Mouse (Mus musculus): Measurements from ENCODE around the gene Tex38.
A peak's percentile ranks its signal among the peaks of the same experiment; 100 is the strongest.

Tex38 gene

DNA sequence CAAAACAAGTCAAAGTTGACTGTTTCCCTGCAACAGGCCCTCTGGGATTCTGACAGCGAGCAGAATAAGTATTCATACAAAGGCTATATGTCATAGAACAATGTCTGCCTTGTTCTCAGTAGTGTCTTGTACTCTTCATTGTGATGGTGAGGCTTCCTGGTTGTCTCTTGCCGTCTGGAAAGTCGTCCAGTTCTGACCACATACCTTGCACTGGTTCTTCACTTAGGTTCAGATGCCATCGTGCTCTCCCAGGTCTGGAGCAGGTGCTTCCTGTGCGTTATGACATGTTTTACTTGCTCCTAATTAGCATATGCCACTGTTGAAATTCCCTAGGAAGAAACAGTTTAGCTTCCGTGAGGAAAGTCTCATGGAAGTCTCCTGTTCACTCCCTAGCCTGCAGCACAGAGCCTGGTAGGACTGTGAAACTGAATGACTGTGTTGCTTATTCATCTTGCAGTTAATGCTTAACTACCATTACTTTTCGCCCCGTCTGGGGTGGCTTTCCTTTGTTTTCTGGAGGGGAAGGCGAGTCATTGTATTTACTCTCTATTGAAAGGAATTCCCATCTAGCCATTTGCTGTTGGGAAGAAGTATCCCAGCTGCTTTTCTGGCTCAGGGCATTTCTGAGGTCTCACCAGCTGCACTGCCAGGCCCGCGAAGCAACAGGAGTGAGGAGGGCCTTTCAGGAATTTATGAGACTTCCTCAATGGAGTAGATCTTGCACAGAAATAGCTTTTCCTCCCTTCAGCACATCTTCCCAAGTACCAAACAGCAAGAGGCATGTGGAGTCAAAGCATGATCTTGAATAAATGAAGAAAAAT is 13.0 kb downstream of the Tex38 start:
- no peak for DNase-seq

DNA sequence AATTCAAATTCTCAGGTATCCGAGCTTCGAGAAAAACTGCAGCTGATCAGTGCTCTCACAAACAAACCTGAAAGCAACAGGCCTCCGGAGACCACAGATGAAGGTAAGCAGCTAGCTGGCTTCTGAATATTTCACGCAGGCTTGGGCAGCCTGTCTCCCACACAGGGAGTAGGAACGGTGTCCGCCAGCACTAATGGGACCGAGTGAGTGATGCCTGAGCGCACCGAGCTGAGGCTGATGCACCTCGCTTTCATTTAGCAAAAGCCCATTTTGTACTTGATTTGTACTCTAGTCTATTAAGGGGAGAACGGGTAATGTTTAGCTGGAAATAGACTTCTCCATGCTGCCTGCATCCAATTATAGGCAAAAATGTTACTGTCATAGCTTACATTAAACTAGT is 16.2 kb downstream of the Tex38 start:
- DNase-seq = no peak

- peak; percentile 39 to 53 for DNase-seq
Measured at GRCm38 (mm10) chr4:115761206-115761605, 19.6 kb downstream of the Tex38 start.

DNA sequence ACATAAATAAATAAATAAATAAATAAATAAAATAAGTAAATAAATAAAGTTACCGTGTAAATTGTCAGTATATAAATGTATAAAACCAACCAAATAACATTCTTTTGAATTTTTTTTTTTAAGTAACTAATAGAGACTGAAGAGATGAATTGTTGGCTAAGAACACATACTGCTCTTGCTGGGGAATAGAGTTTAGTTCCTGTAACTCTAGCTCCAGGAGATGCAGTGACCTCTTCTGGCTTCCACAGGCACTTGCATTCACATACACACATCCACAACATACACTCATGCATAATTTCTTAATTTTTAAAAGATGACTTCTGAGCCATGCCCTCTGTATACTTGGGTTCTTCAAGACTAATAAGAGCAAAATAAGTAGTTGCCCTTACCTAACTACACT is 26.0 kb downstream of the Tex38 start:
- no peak for DNase-seq

DNA sequence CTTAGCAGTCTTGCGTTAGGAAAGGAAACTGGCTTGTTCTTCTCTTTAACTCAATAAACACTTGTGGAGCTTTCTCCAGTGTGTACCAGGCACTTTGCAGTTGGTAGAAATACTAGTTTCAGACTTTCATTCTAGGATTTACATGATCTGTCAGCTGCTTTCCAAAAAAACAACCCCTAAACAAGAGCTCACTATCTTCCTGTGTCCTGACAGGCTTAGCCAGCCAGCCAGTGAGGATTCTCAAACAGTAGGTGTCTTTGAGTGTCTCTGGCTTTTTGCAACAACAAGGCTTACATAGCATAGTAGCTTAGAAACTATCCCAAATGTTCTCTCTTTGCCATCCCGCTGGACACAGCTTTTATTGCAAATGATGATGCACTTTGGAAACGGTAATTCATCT is 26.7 kb downstream of the Tex38 start:
- no peak for DNase-seq

DNA sequence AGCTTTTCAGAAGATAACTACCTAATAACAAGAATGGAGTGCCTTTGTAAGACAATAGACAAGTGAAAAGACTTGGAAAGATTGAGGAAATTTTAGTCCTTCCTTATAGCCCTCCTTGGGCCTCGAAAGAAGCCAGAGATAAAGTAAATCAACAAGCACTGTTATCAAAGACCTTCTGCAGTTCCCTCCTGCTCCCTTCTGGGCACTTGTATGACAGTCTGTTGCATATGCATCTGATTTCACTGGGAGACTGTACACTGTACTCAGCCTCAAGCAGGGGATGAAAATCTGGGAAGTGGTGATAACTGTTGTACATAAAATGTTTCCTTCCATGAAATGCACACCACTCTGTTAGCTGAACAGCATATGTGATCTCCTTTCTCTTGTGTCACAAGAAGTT is 31.5 kb downstream of the Tex38 start:
- no peak for DNase-seq

- no peak for DNase-seq
Measured at GRCm38 (mm10) chr4:115748181-115748580, 32.6 kb downstream of the Tex38 start.

- DNase-seq = no peak
Measured at GRCm38 (mm10) chr4:115743096-115743495, 37.7 kb downstream of the Tex38 start.

GRCm38 (mm10) chr4:115742658-115743057 is 38.2 kb downstream of the Tex38 start:
- DNase-seq = no peak

DNA sequence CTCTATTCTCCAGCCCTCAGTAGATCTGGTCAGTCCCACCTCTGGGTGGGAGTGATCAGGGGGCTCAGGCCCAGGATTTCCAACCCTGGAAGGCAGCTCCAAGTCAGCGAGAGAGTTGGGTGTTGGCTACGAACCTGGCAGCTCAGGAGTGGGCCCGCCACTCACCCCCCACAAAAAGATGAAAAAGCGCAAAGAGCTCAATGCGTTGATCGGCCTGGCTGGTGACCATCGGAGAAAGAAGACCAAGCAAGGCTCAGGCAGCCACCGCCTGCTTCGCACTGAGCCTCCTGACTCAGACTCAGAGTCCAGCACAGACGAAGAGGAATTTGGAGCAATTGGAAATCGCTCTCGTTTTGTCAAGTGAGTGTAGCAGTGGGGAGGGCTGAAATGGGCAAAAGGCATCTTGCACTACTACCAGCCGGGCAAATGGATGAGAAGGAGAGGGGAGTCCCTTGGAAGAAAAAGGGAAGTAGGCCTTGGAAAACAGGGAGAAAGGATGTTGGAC is 42.3 kb downstream of the Tex38 start:
- DNase-seq = peak; percentile 7 to 12

- DNase-seq = peak; percentile 99
Measured at GRCm38 (mm10) chr4:115737551-115738041, 43.2 kb downstream of the Tex38 start, which contains the start of gene Efcab14. Gene Efcab14, plus strand, starts transcription at chr4:115737744.

DNA sequence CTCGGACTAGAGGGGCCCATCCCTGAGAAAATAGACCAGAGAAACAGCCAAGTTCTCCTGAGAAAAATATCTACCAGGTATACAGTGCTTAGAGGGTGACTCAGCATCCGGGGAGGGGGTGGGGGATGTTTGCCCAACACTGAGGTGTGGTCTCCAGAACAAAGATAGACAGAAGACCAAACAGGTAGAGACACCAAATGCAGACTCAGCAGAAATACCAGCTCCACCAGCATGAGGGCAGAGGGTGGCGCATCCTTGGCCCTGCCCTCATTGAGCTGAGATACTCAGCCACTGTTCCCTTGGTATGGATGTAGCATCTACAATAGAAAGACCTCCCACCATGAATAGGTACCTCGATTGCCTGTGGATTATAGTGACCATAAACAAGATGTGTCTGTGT is 46.0 kb downstream of the Tex38 start:
- no peak for DNase-seq

DNA sequence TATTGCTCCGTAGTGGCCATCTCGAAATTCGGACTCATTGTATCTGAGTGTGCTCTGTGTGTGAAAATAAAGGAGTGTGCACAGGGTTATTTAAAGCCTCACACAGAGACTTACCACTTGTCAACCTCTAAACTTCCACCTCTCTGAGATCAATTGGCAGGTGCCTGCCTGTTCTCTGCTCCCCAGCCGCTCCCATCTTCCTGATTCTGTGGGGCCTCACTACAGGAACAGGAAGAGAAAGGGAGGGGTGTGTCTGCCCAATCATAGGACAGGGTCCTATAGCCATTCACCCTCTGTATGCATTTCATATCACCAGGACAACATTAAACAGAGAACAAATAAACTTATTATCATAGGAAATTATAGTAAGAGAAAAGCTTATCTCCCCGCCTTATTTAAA is 47.1 kb downstream of the Tex38 start:
- no peak for DNase-seq

DNA sequence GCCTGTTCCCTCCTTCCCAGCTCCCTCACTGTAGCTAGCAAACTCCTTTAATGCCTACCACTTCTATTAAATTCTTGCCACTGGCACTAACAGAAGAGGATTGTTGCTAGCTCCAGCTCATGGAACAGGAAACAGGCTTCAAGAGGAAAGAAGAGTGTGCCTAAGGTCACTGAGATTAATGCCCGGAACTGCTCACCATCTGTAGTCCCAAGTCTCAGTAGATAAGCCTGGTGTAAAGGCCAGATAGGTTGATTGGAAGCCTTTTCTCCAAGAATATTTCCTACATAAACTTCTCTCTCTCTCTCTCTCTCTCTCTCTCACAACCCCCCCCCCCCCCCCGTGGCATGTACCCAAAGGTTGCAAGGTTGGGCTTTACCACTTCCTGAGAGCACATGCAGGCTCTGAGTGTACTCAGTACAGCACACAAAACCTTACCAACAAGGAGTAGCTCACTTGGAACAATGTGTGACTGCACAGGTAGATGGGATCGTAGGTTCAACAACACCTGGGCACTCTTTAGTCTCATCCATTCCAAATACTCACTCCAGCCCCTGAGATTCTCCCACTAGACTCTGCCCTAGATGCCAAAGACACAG is 48.5 kb downstream of the Tex38 start:
- DNase-seq = no peak

DNA sequence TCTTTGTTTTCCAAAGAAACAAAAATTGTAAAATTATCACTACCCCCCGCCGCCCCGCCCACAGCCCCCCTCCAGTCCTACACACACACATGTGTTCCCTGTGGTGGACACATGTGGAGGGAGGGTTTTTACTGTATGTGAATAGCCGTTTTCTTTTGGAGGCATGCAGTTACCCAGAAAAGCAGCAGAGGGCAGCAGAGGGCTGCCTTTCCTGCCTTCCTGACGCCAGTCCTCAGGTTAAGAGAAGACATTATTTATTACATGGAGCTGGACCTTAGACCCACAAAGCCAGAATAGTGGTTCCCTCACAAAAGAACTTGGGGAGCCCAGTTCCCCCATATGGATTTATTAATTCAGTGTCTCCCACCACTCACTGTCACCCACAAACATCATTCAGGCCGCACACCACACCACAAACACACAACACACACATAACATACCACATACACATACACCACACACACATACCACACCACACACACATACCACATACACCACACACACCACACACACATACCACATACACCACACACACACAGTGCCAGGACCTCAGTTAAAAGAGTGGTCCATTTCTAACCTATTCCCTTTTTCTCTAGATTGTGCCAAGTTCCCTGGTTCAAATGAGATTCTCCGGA is 49.1 kb downstream of the Tex38 start:
- DNase-seq = peak; percentile 82 to 85
